Mouse (Mus musculus) spleen, adult 2 months (tissue): ENCODE results near the gene Slc22a14. TPM values are rescaled to one million over a fixed set of nuclear protein-coding genes. Genes with fewer than 3 reads are reported as not detected.
"Not testable (repeated sequence)": the region's sequence is repeated elsewhere in the genome, so short reads cannot be mapped to it uniquely, and the experiment has no call there.

Experiments
- DNase-seq, 2 experiments: peaks; one replicate each; pipeline versions ENCODE4 v3.0.0 to v3.0.0-alpha.2; 2012 to 2021; ENCODE audit warnings: low spot score in 2 of 2, low read depth in 1 of 2
- H3K27ac ChIP-seq: fragments of 200-500 bp; 2 replicates; pipeline ENCODE4 v1.5.1; 2012; ENCODE audit warnings: low read length, inconsistent platforms; ENCODE audit not compliant: insufficient read depth
- H3K27me3 ChIP-seq: fragments of 200-500 bp; 2 replicates; pipeline ENCODE4 v1.6.1; 2012; ENCODE audit warnings: mild to moderate bottlenecking, moderate library complexity, low read length, inconsistent platforms; ENCODE audit not compliant: control insufficient read depth, insufficient read depth
- H3K36me3 ChIP-seq: fragments of 200-500 bp; 2 replicates; pipeline ENCODE4 v1.6.1; 2012; ENCODE audit warnings: mild to moderate bottlenecking, low read length, inconsistent platforms; ENCODE audit not compliant: control insufficient read depth, insufficient read depth
- H3K4me1 ChIP-seq: fragments of 200-500 bp; 2 replicates; pipeline ENCODE4 v1.6.1; 2011; ENCODE audit warnings: inconsistent platforms; ENCODE audit not compliant: control insufficient read depth, insufficient read depth, insufficient read length
- H3K4me3 ChIP-seq: fragments of 200-500 bp; 2 replicates; pipeline ENCODE4 v1.5.1; 2011; ENCODE audit warnings: mild to moderate bottlenecking, inconsistent platforms; ENCODE audit not compliant: insufficient read depth, insufficient read length; ENCODE audit errors: extremely low read depth
- CTCF ChIP-seq: fragments of 200-500 bp; IDR thresholded peaks from 2 replicates; pipeline ENCODE4 v1.5.1; 2011; ENCODE audit warnings: mild to moderate bottlenecking, inconsistent platforms; ENCODE audit not compliant: insufficient read depth, insufficient read length, insufficient replicate concordance; ENCODE audit errors: extremely low read depth
- POLR2A ChIP-seq: fragments of 200-500 bp; IDR thresholded peaks from 2 replicates; pipeline ENCODE4 v1.6.1; 2011; ENCODE audit warnings: low read depth, low read length, inconsistent platforms
- WGBS: fragments of 180-500 bp; shearing (Covaris S2); methylation state at CpG from one replicate; pipeline ENCODE4 v1.1.7; 2018; 5-methylcytosine and 5-hydroxymethylcytosine counted together
- polyA plus RNA-seq: library from polyadenylated mRNA; depleted of rRNA; stranded (reverse); fragments of >200 nt; gene quantifications from 2 replicates; pipeline ENCODE4 v1.2.3, GENCODE M21; 2012

The Slc22a14 gene
- polyA plus RNA-seq, 1 experiment: 0.22 TPM

GRCm38 (mm10) chr9:119280894-119281682, 84.3 kb downstream of the Slc22a14 start:
- DNase-seq: no peak
- no peak for TF ChIP-seq POLR2A
- no peak for TF ChIP-seq CTCF
- Histone ChIP-seq H3K36me3 (peaks cover 9% of the 10 kb centered on the region; the same call in 1 of the 2 replicates), H3K4me1 (no peaks in the 10 kb centered on the region), H3K4me3 (no peak overlapping the region), H3K27me3 (no peaks in the 10 kb centered on the region), H3K27ac (no peak overlapping the region)
- WGBS: 88% methylated on average over 5 of the region's 5 CpGs

GRCm38 (mm10) chr9:119278031-119278430, 87.3 kb downstream of the Slc22a14 start:
- H3K4me1 ChIP-seq: no peaks in the 10 kb centered on the region
- no peak for TF ChIP-seq POLR2A
- no peak for TF ChIP-seq CTCF
- 94% methylated on average over 5 of the region's 5 CpGs for WGBS
- DNase-seq: no peak
- H3K27ac ChIP-seq: no peak overlapping the region
- peaks cover 5% of the 10 kb centered on the region; the same call in 1 of the 2 replicates for H3K36me3 ChIP-seq
- no peak overlapping the region for H3K4me3 ChIP-seq
- no peaks in the 10 kb centered on the region for H3K27me3 ChIP-seq

- Histone ChIP-seq H3K36me3 (no peaks in the 10 kb centered on the region), H3K27ac (no peak overlapping the region), H3K27me3 (no peaks in the 10 kb centered on the region), H3K4me3 (no peak overlapping the region), H3K4me1 (no peaks in the 10 kb centered on the region)
- TF ChIP-seq CTCF (no peak), POLR2A (no peak)
- 89% methylated on average over 7 of the region's 7 CpGs for WGBS
- DNase-seq: no peak
Observed at GRCm38 (mm10) chr9:119276321-119276720, 89.0 kb downstream of the Slc22a14 start.

- not testable (repeated sequence) for H3K36me3 ChIP-seq, H3K27ac ChIP-seq, DNase-seq, H3K4me3 ChIP-seq, H3K27me3 ChIP-seq, H3K4me1 ChIP-seq
- 92% methylated on average over 5 of the region's 5 CpGs for WGBS
Observed at GRCm38 (mm10) chr9:119274814-119275213, 90.5 kb downstream of the Slc22a14 start.

- Histone ChIP-seq H3K4me1 (no peaks in the 10 kb centered on the region), H3K36me3 (peaks cover 18% of the 10 kb centered on the region), H3K27me3 (no peaks in the 10 kb centered on the region), H3K27ac (no peak overlapping the region), H3K4me3 (no peak overlapping the region)
- DNase-seq: no peak
- 98% methylated on average over 4 of the region's 4 CpGs for WGBS
- TF ChIP-seq CTCF (no peak), POLR2A (no peak)
Observed at GRCm38 (mm10) chr9:119271496-119271895, 93.9 kb downstream of the Slc22a14 start.

- H3K36me3 ChIP-seq: peaks cover 25% of the 10 kb centered on the region
Observed at GRCm38 (mm10) chr9:119268588-119269145, 96.7 kb downstream of the Slc22a14 start.

GRCm38 (mm10) chr9:119268120-119268519, 97.2 kb downstream of the Slc22a14 start:
- H3K36me3 ChIP-seq: peaks cover 25% of the 10 kb centered on the region
- TF ChIP-seq CTCF: no peak
- TF ChIP-seq POLR2A: no peak
- 95% methylated on average over 6 of the region's 6 CpGs for WGBS

More at GRCm38 (mm10) chr9:119268588-119269145, 96.7 kb downstream of the Slc22a14 start:
- no peak for DNase-seq
- no peaks in the 10 kb centered on the region for H3K27me3 ChIP-seq
- H3K4me1 ChIP-seq: no peaks in the 10 kb centered on the region
- no peak overlapping the region for H3K4me3 ChIP-seq
- TF ChIP-seq POLR2A: no peak
- no peak for TF ChIP-seq CTCF
- WGBS: 92% methylated on average over 11 of the region's 11 CpGs
- no peak overlapping the region for H3K27ac ChIP-seq

GRCm38 (mm10) chr9:119266121-119266395, 99.3 kb downstream of the Slc22a14 start:
- peaks cover 26% of the 10 kb centered on the region for H3K36me3 ChIP-seq
- H3K4me3 ChIP-seq, DNase-seq, H3K27me3 ChIP-seq, H3K27ac ChIP-seq, H3K4me1 ChIP-seq: not testable (repeated sequence)
- WGBS: 87% methylated on average over 5 of the region's 5 CpGs

More at GRCm38 (mm10) chr9:119268120-119268519, 97.2 kb downstream of the Slc22a14 start:
- H3K4me1 ChIP-seq: no peaks in the 10 kb centered on the region
- no peaks in the 10 kb centered on the region for H3K27me3 ChIP-seq
- no peak overlapping the region for H3K4me3 ChIP-seq
- DNase-seq: no peak
- no peak overlapping the region for H3K27ac ChIP-seq

GRCm38 (mm10) chr9:119265373-119266120, 99.8 kb downstream of the Slc22a14 start:
- 66% methylated on average over 1 of the region's 1 CpGs for WGBS
- H3K27ac ChIP-seq, H3K4me3 ChIP-seq, H3K4me1 ChIP-seq, H3K27me3 ChIP-seq, DNase-seq: not testable (repeated sequence)
- H3K36me3 ChIP-seq: peaks cover 26% of the 10 kb centered on the region
